Mouse (Mus musculus) urinary bladder, postnatal 36 days (tissue): ENCODE results near the gene Dnah6.

Experiments used
- DNase-seq, 2 experiments: peaks; one replicate each; pipeline ENCODE4 v3.0.0; 2022; ENCODE audit warnings: low spot score in 2 of 2, mixed read lengths in 1 of 2

The Dnah6 gene

DNA sequence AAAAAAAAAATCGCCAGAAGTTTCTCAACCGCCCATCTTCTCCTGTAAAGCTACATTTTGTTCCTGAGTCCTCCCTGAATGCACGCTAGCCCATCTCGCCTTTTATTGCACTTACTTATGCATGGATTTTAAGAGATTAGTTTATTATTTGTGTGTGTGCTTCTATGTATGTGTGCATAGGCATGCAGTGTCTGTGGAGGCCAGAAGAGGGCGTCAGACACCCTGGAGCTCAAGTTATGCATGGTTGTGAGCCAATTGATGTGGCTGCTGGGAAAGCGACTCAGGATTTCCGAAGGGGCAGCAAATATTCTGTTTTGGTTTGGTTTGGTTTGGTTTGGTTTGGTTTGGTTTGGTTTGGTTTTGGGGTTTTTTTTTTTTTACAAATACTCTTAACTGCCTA is 78.0 kb downstream of the Dnah6 start:
- DNase-seq = no peak

DNA sequence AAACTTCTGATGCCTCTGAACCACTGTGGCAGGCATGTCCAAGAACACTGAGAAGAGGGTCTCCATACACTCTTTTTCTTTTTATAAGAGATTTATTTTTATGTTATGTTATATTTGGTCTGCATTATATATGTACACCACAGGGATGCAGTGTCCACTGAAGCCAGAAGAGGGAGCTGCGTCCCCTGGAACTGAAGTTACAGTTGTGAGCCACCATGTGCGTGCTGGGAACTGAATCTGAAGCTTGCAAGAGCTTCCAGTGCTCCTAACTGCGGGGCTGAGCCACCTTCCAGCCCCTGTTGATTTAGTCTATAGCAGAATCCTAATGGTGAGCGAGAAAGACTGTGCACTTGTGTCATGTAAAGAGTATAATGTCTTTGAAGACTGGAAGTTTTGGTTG is 78.7 kb downstream of the Dnah6 start:
- no peak for DNase-seq

GRCm38 (mm10) chr6:73140836-73141235 is 80.6 kb downstream of the Dnah6 start:
- no peak for DNase-seq

DNA sequence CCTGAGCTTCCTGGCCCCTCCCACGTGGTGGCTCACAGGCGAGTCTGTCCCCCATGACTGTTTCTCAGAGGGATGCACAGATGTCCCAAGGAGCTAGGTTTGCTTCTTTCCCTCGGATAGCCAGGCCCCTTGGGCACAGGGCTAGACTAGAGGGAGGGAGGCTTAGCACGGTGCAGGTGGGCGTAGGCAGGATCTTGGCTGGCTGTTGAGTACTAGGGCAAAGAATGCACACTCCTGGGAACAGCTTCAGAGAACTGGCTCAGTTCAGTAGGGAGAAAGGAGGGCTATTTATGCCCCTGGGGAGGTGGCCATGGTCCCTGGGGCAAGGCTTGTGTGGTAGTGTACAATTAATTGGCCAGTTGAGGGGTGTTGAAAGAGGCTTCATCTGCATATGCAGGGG is 88.7 kb downstream of the Dnah6 start:
- no peak for DNase-seq

- DNase-seq = no peak
These were observed 93.9 kb downstream of the Dnah6 start for GRCm38 (mm10) chr6:73127594-73127993.

GRCm38 (mm10) chr6:73120348-73120747 is 101.1 kb downstream of the Dnah6 start:
- no peak for DNase-seq

- no peak for DNase-seq
These were observed 107.6 kb downstream of the Dnah6 start for GRCm38 (mm10) chr6:73113898-73114297.

DNA sequence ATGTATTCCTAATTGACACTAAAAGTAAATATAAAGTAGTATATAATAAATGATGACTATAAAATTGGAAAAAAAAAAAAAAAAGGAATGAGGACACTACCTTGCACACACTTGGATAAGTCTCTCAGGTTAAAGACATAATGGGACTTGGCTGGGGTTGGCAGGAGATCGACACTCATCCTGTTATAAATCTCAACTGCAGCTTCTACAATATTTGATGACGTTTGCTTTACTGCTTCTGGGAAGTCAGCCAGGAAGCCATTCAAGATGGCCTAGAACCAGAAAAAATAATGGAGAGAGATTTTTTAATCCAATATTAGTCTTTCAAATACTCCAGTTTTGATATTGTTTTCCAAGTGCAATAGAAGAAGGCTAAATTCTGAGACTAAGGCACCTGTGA is 108.1 kb downstream of the Dnah6 start:
- DNase-seq = no peak

DNA sequence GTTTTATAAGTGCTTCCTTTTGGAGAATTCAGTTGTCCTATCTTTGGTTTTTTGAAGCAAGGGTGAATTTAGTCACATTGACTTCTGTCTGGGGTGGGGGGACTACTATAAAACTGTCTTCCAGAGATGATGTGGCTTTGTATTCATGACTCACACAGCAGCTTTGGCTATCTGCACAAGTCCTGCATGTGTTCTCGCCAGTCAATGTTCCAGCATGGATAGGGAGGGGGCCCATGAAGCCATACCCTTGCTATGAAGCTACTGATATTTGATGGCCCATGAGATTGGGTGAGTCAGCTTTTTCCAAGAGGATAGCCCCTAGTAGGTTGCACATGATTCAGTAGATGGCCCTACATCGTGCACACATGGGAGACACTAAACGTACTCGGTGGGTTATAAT is 128.3 kb downstream of the Dnah6 start:
- DNase-seq = no peak

- no peak for DNase-seq
These were observed 130.6 kb downstream of the Dnah6 start for GRCm38 (mm10) chr6:73090836-73091235.

- DNase-seq = no peak
These were observed 138.9 kb downstream of the Dnah6 start for GRCm38 (mm10) chr6:73082571-73082970.

GRCm38 (mm10) chr6:73072093-73072786 is 149.2 kb downstream of the Dnah6 start:
- DNase-seq = no peak

GRCm38 (mm10) chr6:73071214-73071613 is 150.2 kb downstream of the Dnah6 start:
- no peak for DNase-seq

GRCm38 (mm10) chr6:73070663-73071062 is 150.8 kb downstream of the Dnah6 start:
- DNase-seq = no peak

GRCm38 (mm10) chr6:73064551-73064950 is 156.9 kb downstream of the Dnah6 start:
- DNase-seq = no peak

DNA sequence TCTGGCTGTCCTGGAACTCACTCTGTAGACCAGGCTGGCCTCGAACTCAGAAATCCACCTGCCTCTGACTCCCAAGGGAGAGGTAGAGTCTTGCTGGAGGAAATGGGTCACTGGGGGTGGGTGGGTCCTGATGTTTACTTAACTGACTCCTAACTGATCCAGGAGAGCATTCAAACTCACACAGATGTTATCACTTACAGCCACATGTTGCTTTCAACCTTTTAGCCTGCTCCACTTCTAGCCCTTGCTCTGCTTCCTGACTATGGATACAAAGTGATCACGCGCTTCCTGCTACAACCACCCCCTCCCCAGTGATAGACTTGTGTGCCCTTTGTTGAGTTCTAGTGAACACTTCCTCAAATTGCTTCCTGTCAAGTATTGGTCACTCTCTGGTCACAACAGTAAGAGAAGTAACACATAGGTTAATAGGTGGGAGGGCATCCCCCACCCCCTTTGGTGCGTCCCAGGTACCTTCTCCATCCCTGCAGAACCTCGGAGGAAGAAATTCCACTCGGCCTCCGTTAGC is 161.8 kb downstream of the Dnah6 start:
- no peak for DNase-seq

GRCm38 (mm10) chr6:73059162-73059561 is 162.3 kb downstream of the Dnah6 start:
- DNase-seq = no peak

DNA sequence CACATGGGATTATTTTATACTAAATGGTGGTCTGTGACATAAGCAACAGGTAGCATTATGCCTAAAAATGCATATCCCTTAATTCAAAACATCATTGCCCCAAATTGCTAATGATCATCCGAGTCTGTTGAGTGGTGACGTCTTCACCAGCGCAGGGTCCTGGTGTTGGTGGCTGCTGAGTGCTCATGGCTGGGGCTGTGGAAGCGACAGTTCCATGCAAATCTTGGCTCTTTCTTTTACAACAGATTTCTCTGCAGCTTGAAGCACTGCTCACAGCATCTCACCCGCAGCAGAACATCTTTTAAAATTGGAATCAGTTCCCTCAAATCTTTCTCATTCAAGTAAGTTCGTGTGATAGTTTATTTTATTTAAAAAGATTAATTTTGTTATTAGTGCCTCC is 166.1 kb downstream of the Dnah6 start:
- no peak for DNase-seq

DNA sequence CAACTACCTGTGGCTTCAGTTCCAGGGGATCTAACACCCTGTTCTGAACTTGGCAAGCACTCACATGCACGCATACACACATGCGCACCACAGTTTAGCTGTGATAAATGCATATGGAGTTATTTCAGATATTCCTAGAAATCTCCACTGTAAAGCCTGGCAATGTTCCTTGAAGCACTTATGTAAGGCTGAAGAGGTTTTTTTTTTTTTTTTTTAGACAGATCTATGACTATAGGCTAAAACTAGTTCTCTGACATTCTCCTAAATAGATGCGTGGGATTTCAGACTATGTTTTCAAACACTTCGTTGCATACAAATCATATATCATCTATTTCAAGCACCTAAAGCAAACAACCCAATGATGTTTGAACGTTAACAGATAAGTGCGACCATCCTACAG is 166.6 kb downstream of the Dnah6 start:
- no peak for DNase-seq

- DNase-seq = no peak
These were observed 167.9 kb downstream of the Dnah6 start for GRCm38 (mm10) chr6:73053526-73053925.

DNA sequence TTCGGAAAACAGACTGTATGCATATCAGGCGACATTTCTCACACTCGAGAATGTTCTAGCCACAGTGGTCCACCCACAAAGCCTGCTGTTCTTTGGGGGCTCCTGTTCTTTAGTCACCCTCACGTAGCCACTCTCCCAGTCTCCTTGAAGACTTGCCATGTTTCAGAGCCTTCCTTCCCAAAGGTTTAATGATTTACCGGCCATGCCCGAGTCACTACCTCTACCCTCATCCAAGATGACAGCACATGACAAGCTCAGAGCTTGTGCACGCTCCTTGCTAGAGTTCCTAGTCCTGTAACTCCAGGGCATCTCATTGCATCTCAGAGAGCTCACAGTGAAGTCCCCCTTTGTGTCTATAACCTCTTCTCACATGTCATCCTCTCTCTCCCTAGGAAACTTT is 174.2 kb downstream of the Dnah6 start:
- DNase-seq = no peak

GRCm38 (mm10) chr6:73045944-73046343 is 175.5 kb downstream of the Dnah6 start:
- no peak for DNase-seq

DNA sequence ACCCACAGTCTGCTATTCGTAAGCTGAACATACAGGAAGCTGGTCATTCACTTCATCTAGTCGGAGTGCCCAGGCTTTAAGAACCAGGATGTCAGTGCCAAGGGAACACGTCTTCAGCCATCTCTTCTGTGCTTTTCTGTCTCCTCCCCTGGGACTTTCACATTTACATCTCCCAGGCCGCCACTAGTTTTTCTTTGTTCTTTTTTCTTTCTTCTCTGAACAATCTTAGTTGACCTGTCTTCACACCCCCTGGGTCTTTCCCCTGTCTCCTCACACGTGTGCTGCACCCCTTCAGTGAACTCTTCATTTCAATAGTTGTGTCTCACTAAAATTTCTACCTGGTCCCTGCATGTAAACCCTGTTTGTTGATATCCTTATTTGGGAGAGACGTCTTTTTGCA is 179.2 kb downstream of the Dnah6 start:
- DNase-seq = no peak

GRCm38 (mm10) chr6:73038291-73038690 is 183.2 kb downstream of the Dnah6 start:
- DNase-seq = no peak
